Mouse (Mus musculus) limb, embryonic 12.5 days (tissue): ENCODE results near the gene Atp2a1. TPM values are rescaled to one million over a fixed set of nuclear protein-coding genes. Genes with fewer than 3 reads are reported as not detected.
A peak's percentile ranks its signal among the peaks of the same experiment; 100 is the strongest.

Source experiments
- ATAC-seq: fragments of 200-750 bp; cut with Nextera tagmentation; 2 replicates; pipeline ENCODE4 v1.8.0; 2017; ENCODE audit warnings: low read depth, moderate TSS enrichment; ENCODE audit not compliant: insufficient number of reproducible peaks, insufficient read depth, low FRiP score, low TSS enrichment
- H3K27ac ChIP-seq: fragments of 300-500 bp; sonication (generic); 2 replicates; pipeline ENCODE4 v1.5.1; 2016; ENCODE audit warnings: mild to moderate bottlenecking, moderate library complexity
- H3K27me3 ChIP-seq: fragments of 300-500 bp; sonication (generic); 2 replicates; pipeline ENCODE4 v1.6.1; 2016; ENCODE audit warnings: mild to moderate bottlenecking, moderate library complexity
- H3K36me3 ChIP-seq: fragments of 300-500 bp; sonication (generic); 2 replicates; pipeline ENCODE4 v1.6.1; 2016; ENCODE audit warnings: mild to moderate bottlenecking, moderate library complexity
- H3K4me1 ChIP-seq: fragments of 300-500 bp; sonication (generic); replicated peaks from 2 replicates; pipeline ENCODE4 v1.6.1; 2016
- H3K4me2 ChIP-seq: fragments of 300-500 bp; sonication (generic); 2 replicates; pipeline ENCODE4 v1.6.1; 2016; ENCODE audit warnings: mild to moderate bottlenecking, moderate library complexity
- H3K4me3 ChIP-seq: fragments of 300-500 bp; sonication (generic); replicated peaks from 2 replicates; pipeline ENCODE4 v1.5.1; 2016; ENCODE audit warnings: mild to moderate bottlenecking
- H3K9ac ChIP-seq: fragments of 300-500 bp; sonication (generic); replicated peaks from 2 replicates; pipeline ENCODE4 v1.6.1; 2016; ENCODE audit warnings: mild to moderate bottlenecking, moderate library complexity
- H3K9me3 ChIP-seq: fragments of 300-500 bp; sonication (generic); 2 replicates; pipeline ENCODE4 v1.6.1; 2016; ENCODE audit warnings: mild to moderate bottlenecking, moderate library complexity
- WGBS: fragments of 180-500 bp; shearing (Covaris S2); methylation state at CpG from one replicate; pipeline ENCODE4 v1.1.7; 2016; 5-methylcytosine and 5-hydroxymethylcytosine counted together
- polyA plus RNA-seq: library from polyadenylated mRNA; unstranded; fragments of >200 nt; fragmentation: Nextera tagmentation; extraction: Ambion mirVana; gene quantifications from 2 replicates; pipeline ENCODE4 v1.2.1, GENCODE M21; 2016

Gene Atp2a1
- polyA plus RNA-seq, 1 experiment from 2014 or later, result 52.5 TPM

- Histone ChIP-seq H3K36me3 (peaks cover 33% of the 10 kb centered on the region), H3K27ac (peak overlapping the region; percentile 51), H3K4me1 (peaks cover 37% of the 10 kb centered on the region), H3K27me3 (peaks cover 6% of the 10 kb centered on the region; the same call in 1 of the 2 replicates), H3K9ac (no peak overlapping the region), H3K4me3 (no peak overlapping the region), H3K4me2 (peak overlapping the region; percentile 21; the same call in 1 of the 2 replicates), H3K9me3 (no peaks in the 10 kb centered on the region)
- 44% methylated on average over 4 of the region's 4 CpGs for WGBS
- no peak for ATAC-seq
Measured at GRCm38 (mm10) chr7:126464121-126464520, 1.2 kb upstream of the Atp2a1 start.

- Histone ChIP-seq H3K27me3 (peaks cover 6% of the 10 kb centered on the region; the same call in 1 of the 2 replicates), H3K27ac (peak overlapping the region; percentile 51), H3K9me3 (no peaks in the 10 kb centered on the region), H3K36me3 (peaks cover 27% of the 10 kb centered on the region), H3K4me2 (peak overlapping the region; percentile 21; the same call in 1 of the 2 replicates), H3K9ac (peak overlapping the region; percentile 35; the same call in 1 of the 2 replicates), H3K4me3 (no peak overlapping the region), H3K4me1 (peaks cover 37% of the 10 kb centered on the region)
- 39% methylated on average over 4 of the region's 4 CpGs for WGBS
- no peak for ATAC-seq
Measured at GRCm38 (mm10) chr7:126463547-126463946, 639 bp upstream of the Atp2a1 start.

GRCm38 (mm10) chr7:126461626-126462025 lies 1.3 kb downstream of the Atp2a1 start:
- 65% methylated on average over 3 of the region's 3 CpGs for WGBS
- H3K9me3 ChIP-seq, result no peaks in the 10 kb centered on the region
- peaks cover 37% of the 10 kb centered on the region for H3K4me1 ChIP-seq
- peaks cover 8% of the 10 kb centered on the region for H3K36me3 ChIP-seq
- ATAC-seq, result no peak
- peak overlapping the region; percentile 23 for H3K4me2 ChIP-seq
- H3K4me3 ChIP-seq, result peak overlapping the region; percentile 5; the same call in 1 of the 2 replicates
- H3K27ac ChIP-seq, result peak overlapping the region; percentile 62; the same call in 1 of the 2 replicates
- H3K27me3 ChIP-seq, result peaks cover 6% of the 10 kb centered on the region; the same call in 1 of the 2 replicates
- H3K9ac ChIP-seq, result 0 out of 2 replicates have a peak overlapping the region, but pooled peaks have one; percentile 40

- H3K27me3 ChIP-seq, result peaks cover 6% of the 10 kb centered on the region; the same call in 1 of the 2 replicates
- H3K36me3 ChIP-seq, result peaks cover under 1% of the 10 kb centered on the region; the same call in 1 of the 2 replicates
- peak overlapping the region; percentile 62 for H3K27ac ChIP-seq
- peak overlapping the region; percentile 30 for H3K4me2 ChIP-seq
- peaks cover 37% of the 10 kb centered on the region for H3K4me1 ChIP-seq
- WGBS, result 42% methylated on average over 10 of the region's 10 CpGs
- peak; percentile 44; the same call in 1 of the 2 replicates for ATAC-seq
- H3K9me3 ChIP-seq, result no peaks in the 10 kb centered on the region
- H3K9ac ChIP-seq, result 0 out of 2 replicates have a peak overlapping the region, but pooled peaks have one; percentile 18
- H3K4me3 ChIP-seq, result no peak overlapping the region
Measured at GRCm38 (mm10) chr7:126460623-126461399, 2.1 kb downstream of the Atp2a1 start.

GRCm38 (mm10) chr7:126458844-126459618 lies 3.9 kb downstream of the Atp2a1 start:
- Histone ChIP-seq H3K9ac (no peak overlapping the region), H3K27me3 (peaks cover 6% of the 10 kb centered on the region; the same call in 1 of the 2 replicates), H3K4me1 (peaks cover 33% of the 10 kb centered on the region), H3K9me3 (no peaks in the 10 kb centered on the region), H3K4me2 (no peak overlapping the region), H3K36me3 (no peaks in the 10 kb centered on the region), H3K4me3 (no peak overlapping the region), H3K27ac (no peak overlapping the region)
- 74% methylated on average over 11 of the region's 11 CpGs for WGBS
- ATAC-seq, result no peak

- no peaks in the 10 kb centered on the region for H3K36me3 ChIP-seq
- 80% methylated on average over 5 of the region's 5 CpGs for WGBS
- peaks cover 6% of the 10 kb centered on the region; the same call in 1 of the 2 replicates for H3K27me3 ChIP-seq
- H3K4me1 ChIP-seq, result peaks cover 26% of the 10 kb centered on the region
- H3K27ac ChIP-seq, result no peak overlapping the region
- no peak overlapping the region for H3K4me3 ChIP-seq
- H3K4me2 ChIP-seq, result no peak overlapping the region
- no peak overlapping the region for H3K9ac ChIP-seq
- no peak for ATAC-seq
- H3K9me3 ChIP-seq, result no peaks in the 10 kb centered on the region
Measured at GRCm38 (mm10) chr7:126458225-126458624, 4.7 kb downstream of the Atp2a1 start.

GRCm38 (mm10) chr7:126456382-126457266 lies 6.3 kb downstream of the Atp2a1 start:
- ATAC-seq, result no peak
- peaks cover 12% of the 10 kb centered on the region for H3K4me1 ChIP-seq
- H3K27ac ChIP-seq, result no peak overlapping the region
- no peak overlapping the region for H3K9ac ChIP-seq
- H3K9me3 ChIP-seq, result no peaks in the 10 kb centered on the region
- 89% methylated on average over 17 of the region's 17 CpGs for WGBS
- H3K36me3 ChIP-seq, result no peaks in the 10 kb centered on the region
- H3K4me3 ChIP-seq, result no peak overlapping the region
- no peak overlapping the region for H3K4me2 ChIP-seq
- no peaks in the 10 kb centered on the region for H3K27me3 ChIP-seq

- no peak overlapping the region for H3K9ac ChIP-seq
- no peak for ATAC-seq
- 70% methylated on average over 2 of the region's 2 CpGs for WGBS
Measured at GRCm38 (mm10) chr7:126455242-126455641, 7.7 kb downstream of the Atp2a1 start.

GRCm38 (mm10) chr7:126453861-126454260 lies 9.0 kb downstream of the Atp2a1 start:
- H3K27ac ChIP-seq, result no peak overlapping the region
- H3K36me3 ChIP-seq, result peaks cover 11% of the 10 kb centered on the region; the same call in 1 of the 2 replicates
- ATAC-seq, result no peak
- no peaks in the 10 kb centered on the region for H3K9me3 ChIP-seq
- no peak overlapping the region for H3K9ac ChIP-seq
- H3K4me2 ChIP-seq, result no peak overlapping the region
- no peaks in the 10 kb centered on the region for H3K27me3 ChIP-seq
- no peaks in the 10 kb centered on the region for H3K4me1 ChIP-seq
- H3K4me3 ChIP-seq, result no peak overlapping the region
- WGBS, result 39% methylated on average over 7 of the region's 7 CpGs

More at GRCm38 (mm10) chr7:126455242-126455641, 7.7 kb downstream of the Atp2a1 start:
- Histone ChIP-seq H3K4me2 (no peak overlapping the region), H3K36me3 (no peaks in the 10 kb centered on the region), H3K27ac (no peak overlapping the region), H3K4me3 (no peak overlapping the region), H3K4me1 (no peaks in the 10 kb centered on the region), H3K27me3 (no peaks in the 10 kb centered on the region), H3K9me3 (no peaks in the 10 kb centered on the region)

GRCm38 (mm10) chr7:126452244-126452643 lies 10.7 kb downstream of the Atp2a1 start:
- 86% methylated on average over 3 of the region's 3 CpGs for WGBS
- H3K27me3 ChIP-seq, result no peaks in the 10 kb centered on the region
- H3K9me3 ChIP-seq, result no peaks in the 10 kb centered on the region
- H3K4me3 ChIP-seq, result no peak overlapping the region
- H3K36me3 ChIP-seq, result peaks cover 27% of the 10 kb centered on the region; the same call in 1 of the 2 replicates
- H3K9ac ChIP-seq, result no peak overlapping the region
- no peak for ATAC-seq
- H3K4me1 ChIP-seq, result no peaks in the 10 kb centered on the region
- H3K27ac ChIP-seq, result no peak overlapping the region
- no peak overlapping the region for H3K4me2 ChIP-seq
